Mouse (Mus musculus): ENCODE data around the gene Rhot2. TPM values are rescaled to one million over a fixed set of nuclear protein-coding genes. Genes with fewer than 3 reads are reported as not detected.

Rhot2 gene
- polyA plus RNA-seq, 1 experiment from 2014 or later: 11.0 TPM

DNA sequence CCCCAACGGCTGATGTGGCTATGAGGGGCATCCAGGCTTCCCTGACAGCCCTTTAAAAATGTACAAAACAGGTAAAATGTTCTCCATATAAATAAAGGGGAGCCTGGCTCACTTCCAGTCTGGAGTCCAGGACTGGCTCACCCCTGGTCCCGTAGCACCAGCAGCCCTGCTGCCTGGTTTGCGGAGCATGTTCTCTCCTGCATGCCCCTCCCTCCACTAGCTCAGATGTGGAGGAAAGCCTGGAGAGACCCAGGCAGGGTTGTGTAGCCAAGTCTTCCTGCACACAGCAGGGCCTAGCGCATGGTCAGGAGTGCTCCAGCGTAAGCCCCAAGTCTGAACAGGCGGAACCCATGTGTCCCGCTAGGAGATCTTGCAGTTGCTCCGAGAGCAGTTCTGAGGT lies 38.6 kb upstream of the Rhot2 start:
- Histone ChIP-seq H3K9me3 (ENCODE audit: low read depth, low read length) (no peaks in the 10 kb centered on the region), H3K27ac (ENCODE audit: low read depth) (no peak overlapping the region), H3K4me3 (ENCODE audit: low read depth, low read length) (no peak overlapping the region), H3K4me1 (ENCODE audit: insufficient read depth) (no peaks in the 10 kb centered on the region), H3K36me3 (ENCODE audit: insufficient read depth) (peaks cover 68% of the 10 kb centered on the region), H3K4me2 (no peak overlapping the region), H3K27me3 (ENCODE audit: insufficient read depth, low read length) (no peaks in the 10 kb centered on the region), H3K9ac (no peak overlapping the region)
- TF ChIP-seq CTCF (IDR thresholded peaks at IDR 0.05; ENCODE audit: low read depth): no peak
- WGBS: 82% methylated on average over 8 of the region's 8 CpGs
- DNase-seq: no peak
- no peak for ATAC-seq (ENCODE audit: insufficient read depth)

GRCm38 (mm10) chr17:25882306-25882705 lies 37.7 kb upstream of the Rhot2 start:
- Histone ChIP-seq H3K9ac (no peak overlapping the region), H3K36me3 (ENCODE audit: insufficient read depth) (peaks cover 66% of the 10 kb centered on the region), H3K4me2 (no peak overlapping the region), H3K27ac (ENCODE audit: low read depth) (no peak overlapping the region), H3K9me3 (ENCODE audit: low read depth, low read length) (no peaks in the 10 kb centered on the region), H3K27me3 (ENCODE audit: insufficient read depth, low read length) (no peaks in the 10 kb centered on the region), H3K4me3 (ENCODE audit: low read depth, low read length) (no peak overlapping the region), H3K4me1 (ENCODE audit: insufficient read depth) (no peaks in the 10 kb centered on the region)
- 40% methylated on average over 5 of the region's 5 CpGs for WGBS
- TF ChIP-seq CTCF (IDR thresholded peaks at IDR 0.05; ENCODE audit: low read depth): no peak
- no peak for ATAC-seq (ENCODE audit: insufficient read depth)
- no peak for DNase-seq

DNA sequence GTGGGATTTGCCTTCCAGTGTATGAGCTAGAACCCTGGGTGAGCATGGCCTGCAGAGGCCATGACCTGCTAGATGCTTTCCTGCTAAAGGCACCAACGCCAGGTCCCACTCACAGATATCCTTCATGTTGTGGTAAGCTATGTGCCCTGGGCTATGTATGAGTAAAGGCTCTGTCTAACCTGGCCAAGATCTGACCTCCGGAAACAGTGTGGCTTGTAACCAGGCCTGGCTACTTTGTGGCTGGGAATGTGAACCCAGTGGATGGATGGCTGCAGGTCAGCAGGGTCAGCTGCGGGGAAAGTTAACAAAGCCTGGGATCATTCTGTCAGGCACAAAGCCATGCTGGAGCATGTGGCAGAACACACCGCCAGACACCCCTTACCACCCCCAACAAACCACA lies 37.0 kb upstream of the Rhot2 start:
- Histone ChIP-seq H3K4me1 (ENCODE audit: insufficient read depth) (no peaks in the 10 kb centered on the region), H3K9ac (no peak overlapping the region), H3K27ac (ENCODE audit: low read depth) (0 out of 2 replicates have a peak overlapping the region, but pooled peaks have one; percentile 30), H3K9me3 (ENCODE audit: low read depth, low read length) (no peaks in the 10 kb centered on the region), H3K36me3 (ENCODE audit: insufficient read depth) (peaks cover 66% of the 10 kb centered on the region), H3K4me3 (ENCODE audit: low read depth, low read length) (no peak overlapping the region), H3K4me2 (no peak overlapping the region), H3K27me3 (ENCODE audit: insufficient read depth, low read length) (no peaks in the 10 kb centered on the region)
- no peak for TF ChIP-seq CTCF (IDR thresholded peaks at IDR 0.05; ENCODE audit: low read depth)
- no peak for ATAC-seq (ENCODE audit: insufficient read depth)
- WGBS: 32% methylated on average over 4 of the region's 4 CpGs
- DNase-seq: no peak

- WGBS: 14% methylated on average over 5 of the region's 5 CpGs
- H3K27ac ChIP-seq (ENCODE audit: low read depth): 0 out of 2 replicates have a peak overlapping the region, but pooled peaks have one; percentile 30
Observed at GRCm38 (mm10) chr17:25880913-25881641, 36.4 kb upstream of the Rhot2 start.

DNA sequence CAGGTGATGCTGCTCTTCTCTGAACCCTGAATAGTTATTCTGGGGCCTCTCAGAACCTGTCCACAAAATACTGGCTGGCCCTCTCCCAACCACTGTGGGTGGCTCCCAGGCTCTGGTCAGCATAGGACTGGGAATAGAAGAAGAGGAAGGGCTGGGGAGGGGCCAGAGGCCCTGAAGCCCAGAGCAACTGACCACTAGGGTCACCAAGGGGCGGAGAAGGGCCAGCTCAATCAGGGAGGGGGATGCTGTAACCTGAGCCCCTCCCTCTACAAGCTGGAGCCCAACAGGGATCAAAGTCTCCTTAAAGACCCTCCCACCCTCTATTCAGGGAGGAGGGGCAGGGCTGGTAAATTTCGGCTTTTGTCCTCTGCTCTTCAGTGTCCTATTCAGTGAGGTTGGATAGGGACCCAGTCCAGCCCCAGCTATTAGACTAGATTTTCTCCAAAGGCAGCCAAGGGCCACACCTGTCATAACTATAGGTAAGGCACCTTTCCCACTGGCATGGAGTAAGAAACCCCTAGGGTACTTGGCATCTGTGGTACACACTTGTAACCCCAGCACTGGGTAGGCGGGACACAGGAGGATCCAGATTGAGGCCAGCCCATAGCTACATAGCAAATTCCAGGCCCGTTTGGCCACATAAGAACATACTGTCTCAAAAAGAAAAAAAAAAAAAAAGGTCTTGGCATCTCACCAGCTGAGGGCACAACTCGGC lies 35.7 kb upstream of the Rhot2 start, which contains the start of gene Wfikkn1:
Wfikkn1 (minus strand) TSS at position 663 of the 715 bp plus-strand sequence.
- WGBS: 38% methylated on average over 5 of the region's 5 CpGs
- Histone ChIP-seq H3K4me1 (ENCODE audit: insufficient read depth) (peaks cover 7% of the 10 kb centered on the region; the same call in 1 of the 2 replicates), H3K4me3 (ENCODE audit: low read depth, low read length) (no peak within 1 kb of the TSS), H3K36me3 (ENCODE audit: insufficient read depth) (peaks cover 66% of the 10 kb centered on the region), H3K27ac (ENCODE audit: low read depth) (0 out of 2 replicates have a peak within 1 kb of the TSS, but pooled peaks have one; percentile 30), H3K27me3 (ENCODE audit: insufficient read depth, low read length) (no peaks in the 10 kb centered on the region), H3K9ac (no peak within 1 kb of the TSS), H3K9me3 (ENCODE audit: low read depth, low read length) (no peaks in the 10 kb centered on the region), H3K4me2 (no peak within 1 kb of the TSS)
- DNase-seq (no peak), ATAC-seq (ENCODE audit: insufficient read depth) (no peak)
- TF ChIP-seq CTCF (IDR thresholded peaks at IDR 0.05; ENCODE audit: low read depth): no peak

More at GRCm38 (mm10) chr17:25880913-25881641, 36.4 kb upstream of the Rhot2 start:
- H3K9ac ChIP-seq: no peak overlapping the region
- no peaks in the 10 kb centered on the region for H3K9me3 ChIP-seq (ENCODE audit: low read depth, low read length)
- no peak for ATAC-seq (ENCODE audit: insufficient read depth)
- H3K4me3 ChIP-seq (ENCODE audit: low read depth, low read length): no peak overlapping the region
- no peak for TF ChIP-seq CTCF (IDR thresholded peaks at IDR 0.05; ENCODE audit: low read depth)
- H3K36me3 ChIP-seq (ENCODE audit: insufficient read depth): peaks cover 66% of the 10 kb centered on the region
- DNase-seq: no peak
- H3K27me3 ChIP-seq (ENCODE audit: insufficient read depth, low read length): no peaks in the 10 kb centered on the region
- no peak overlapping the region for H3K4me2 ChIP-seq
- peaks cover 4% of the 10 kb centered on the region; the same call in 1 of the 2 replicates for H3K4me1 ChIP-seq (ENCODE audit: insufficient read depth)

DNA sequence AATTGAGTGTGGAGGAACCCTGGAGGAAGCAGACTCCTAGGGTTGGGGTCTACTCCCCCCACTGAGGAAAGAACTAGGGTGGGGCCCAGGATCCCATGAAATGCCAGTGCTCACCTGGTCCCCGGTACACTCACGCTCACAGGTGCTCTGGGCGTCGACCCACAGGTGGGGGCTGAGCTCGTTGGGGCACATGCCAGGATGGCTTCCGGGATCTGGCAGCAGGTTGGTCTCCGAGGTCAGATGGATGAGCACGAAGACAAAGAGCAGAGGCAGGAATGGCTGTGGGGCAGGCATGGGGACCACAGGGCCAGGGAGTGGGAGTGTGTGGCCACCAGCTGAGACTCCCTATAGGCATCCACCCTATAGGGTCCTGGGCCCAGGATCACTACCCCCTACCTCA lies 35.1 kb upstream of the Rhot2 start:
- Histone ChIP-seq H3K4me3 (ENCODE audit: low read depth, low read length) (no peak overlapping the region), H3K4me1 (ENCODE audit: insufficient read depth) (peaks cover 7% of the 10 kb centered on the region; the same call in 1 of the 2 replicates), H3K4me2 (no peak overlapping the region), H3K27me3 (ENCODE audit: insufficient read depth, low read length) (no peaks in the 10 kb centered on the region), H3K27ac (ENCODE audit: low read depth) (no peak overlapping the region), H3K9ac (no peak overlapping the region), H3K9me3 (ENCODE audit: low read depth, low read length) (no peaks in the 10 kb centered on the region), H3K36me3 (ENCODE audit: insufficient read depth) (peaks cover 60% of the 10 kb centered on the region)
- ATAC-seq (ENCODE audit: insufficient read depth) (no peak), DNase-seq (no peak)
- 75% methylated on average over 8 of the region's 8 CpGs for WGBS
- no peak for TF ChIP-seq CTCF (IDR thresholded peaks at IDR 0.05; ENCODE audit: low read depth)

- ATAC-seq (ENCODE audit: insufficient read depth) (no peak), DNase-seq (peak; percentile 39)
- TF ChIP-seq CTCF (IDR thresholded peaks at IDR 0.05; ENCODE audit: low read depth): peak; percentile 58
- Histone ChIP-seq H3K9me3 (ENCODE audit: low read depth, low read length) (no peaks in the 10 kb centered on the region), H3K27me3 (ENCODE audit: insufficient read depth, low read length) (no peaks in the 10 kb centered on the region), H3K27ac (ENCODE audit: low read depth) (no peak overlapping the region), H3K4me2 (no peak overlapping the region), H3K9ac (no peak overlapping the region), H3K36me3 (ENCODE audit: insufficient read depth) (peaks cover 55% of the 10 kb centered on the region), H3K4me3 (ENCODE audit: low read depth, low read length) (no peak overlapping the region), H3K4me1 (ENCODE audit: insufficient read depth) (peaks cover 7% of the 10 kb centered on the region; the same call in 1 of the 2 replicates)
- 52% methylated on average over 4 of the region's 4 CpGs for WGBS
Observed at GRCm38 (mm10) chr17:25879261-25879660, 34.6 kb upstream of the Rhot2 start.
